Mouse (Mus musculus) C2C12 (cell line): ENCODE measurements around the gene Tex12. TPM values are rescaled to one million over a fixed set of nuclear protein-coding genes. Genes with fewer than 3 reads are reported as not detected.

Experiments used
- H3K27me3 ChIP-seq: one replicate; pipeline ENCODE4 v1.6.1; 2011; ENCODE audit not compliant: control insufficient read depth, insufficient read depth, insufficient read length
- H3K36me3 ChIP-seq: one replicate; pipeline ENCODE4 v1.6.1; 2011; ENCODE audit not compliant: control insufficient read depth, insufficient read depth
- H3K4me3 ChIP-seq: one replicate; pipeline ENCODE4 v1.5.1; 2011; ENCODE audit warnings: mild to moderate bottlenecking, control low read depth; ENCODE audit not compliant: poor library complexity, insufficient read depth, severe bottlenecking
- H3K79me2 ChIP-seq: one replicate; pipeline ENCODE4 v1.6.1; 2011; ENCODE audit not compliant: control insufficient read depth, insufficient read depth
- H3K79me3 ChIP-seq: one replicate; pipeline ENCODE4 v1.6.1; 2011; ENCODE audit warnings: low read depth, control low read depth
- H3ac ChIP-seq: one replicate; pipeline ENCODE3; 2011; ENCODE audit warnings: low read depth; ENCODE audit not compliant: control insufficient read depth, insufficient read length
- CEBPB ChIP-seq: IDR thresholded peaks from one replicate; pipeline ENCODE4 v1.6.1; 2011; ENCODE audit warnings: low read depth, mild to moderate bottlenecking, control low read depth, moderate library complexity
- CTCF ChIP-seq: IDR thresholded peaks from one replicate; pipeline ENCODE4 v1.5.1; 2011; ENCODE audit not compliant: control insufficient read depth, insufficient read depth, insufficient read length
- FOSL1 ChIP-seq: IDR thresholded peaks from one replicate; pipeline ENCODE4 v1.8.0; 2011; ENCODE audit warnings: mild to moderate bottlenecking, low read length; ENCODE audit not compliant: poor library complexity, insufficient read depth, severe bottlenecking
- MAX ChIP-seq: IDR thresholded peaks from one replicate; pipeline ENCODE4 v1.6.1; 2011; ENCODE audit warnings: mild to moderate bottlenecking, control low read depth
- MYOD1 ChIP-seq: IDR thresholded peaks from one replicate; pipeline ENCODE4 v1.6.1; 2011; ENCODE audit warnings: low read depth; ENCODE audit not compliant: control insufficient read depth, insufficient read length
- MYOG ChIP-seq: IDR thresholded peaks from one replicate; pipeline ENCODE4 v1.6.1; 2011; ENCODE audit not compliant: control insufficient read depth, insufficient read length; ENCODE audit errors: extremely low read depth
- USF1 ChIP-seq: IDR thresholded peaks from one replicate; pipeline ENCODE4 v1.6.1; 2011; ENCODE audit warnings: low read depth, mild to moderate bottlenecking, control low read depth, moderate library complexity
- polyA plus RNA-seq: library from polyadenylated mRNA; unstranded; fragments of >200 nt; fragmentation: generic; extraction: Trizol; gene quantifications from one replicate; pipeline ENCODE4 v1.2.1, GENCODE M21; 2012; ENCODE audit warnings: missing spikeins

The Tex12 gene
- polyA plus RNA-seq, 1 experiment: not detected

- H3ac ChIP-seq: no peak overlapping the region
- H3K27me3 ChIP-seq: no peaks in the 10 kb centered on the region
- peaks cover 60% of the 10 kb centered on the region for H3K36me3 ChIP-seq
- TF ChIP-seq MYOG (no peak), MYOD1 (no peak), USF1 (no peak), CEBPB (no peak), MAX (no peak), FOSL1 (no peak), CTCF (no peak)
- peaks cover 65% of the 10 kb centered on the region for H3K79me2 ChIP-seq
- peaks cover 52% of the 10 kb centered on the region for H3K79me3 ChIP-seq
- no peak overlapping the region for H3K4me3 ChIP-seq
Measured at GRCm38 (mm10) chr9:50601536-50601935, 40.4 kb upstream of the Tex12 start.

- peaks cover 19% of the 10 kb centered on the region for H3K79me3 ChIP-seq
- no peak overlapping the region for H3ac ChIP-seq
- peaks cover 53% of the 10 kb centered on the region for H3K36me3 ChIP-seq
- peaks cover 29% of the 10 kb centered on the region for H3K79me2 ChIP-seq
- no peak for TF ChIP-seq FOSL1
- no peak for TF ChIP-seq MAX
- no peak for TF ChIP-seq MYOG
- no peak for TF ChIP-seq USF1
- TF ChIP-seq CEBPB: no peak
- no peak for TF ChIP-seq CTCF
- no peak for TF ChIP-seq MYOD1
- no peak overlapping the region for H3K4me3 ChIP-seq
- H3K27me3 ChIP-seq: no peaks in the 10 kb centered on the region
Measured at GRCm38 (mm10) chr9:50596973-50597372, 35.8 kb upstream of the Tex12 start.

GRCm38 (mm10) chr9:50594794-50595417 lies 33.8 kb upstream of the Tex12 start:
- no peak overlapping the region for H3K4me3 ChIP-seq
- peaks cover 1% of the 10 kb centered on the region for H3K79me3 ChIP-seq
- peaks cover 44% of the 10 kb centered on the region for H3K36me3 ChIP-seq
- H3ac ChIP-seq: no peak overlapping the region
- no peaks in the 10 kb centered on the region for H3K27me3 ChIP-seq
- TF ChIP-seq CTCF (no peak), FOSL1 (no peak), MYOD1 (no peak), MYOG (no peak), CEBPB (no peak), USF1 (no peak), MAX (no peak)
- H3K79me2 ChIP-seq: peaks cover 8% of the 10 kb centered on the region

- Histone ChIP-seq H3K27me3 (no peaks in the 10 kb centered on the region), H3K79me2 (no peaks in the 10 kb centered on the region), H3K79me3 (no peaks in the 10 kb centered on the region), H3ac (no peak overlapping the region), H3K36me3 (peaks cover 31% of the 10 kb centered on the region), H3K4me3 (no peak overlapping the region)
- TF ChIP-seq CTCF: peak; percentile 27
- no peak for TF ChIP-seq MAX
Measured at GRCm38 (mm10) chr9:50593544-50593943, 32.4 kb upstream of the Tex12 start.

GRCm38 (mm10) chr9:50592955-50593354 lies 31.8 kb upstream of the Tex12 start:
- no peaks in the 10 kb centered on the region for H3K79me2 ChIP-seq
- no peak overlapping the region for H3K4me3 ChIP-seq
- H3K36me3 ChIP-seq: peaks cover 26% of the 10 kb centered on the region
- no peaks in the 10 kb centered on the region for H3K79me3 ChIP-seq
- no peak overlapping the region for H3ac ChIP-seq
- H3K27me3 ChIP-seq: no peaks in the 10 kb centered on the region
- TF ChIP-seq MAX (no peak), USF1 (no peak), MYOG (no peak), CTCF (no peak), CEBPB (no peak), FOSL1 (no peak), MYOD1 (no peak)

GRCm38 (mm10) chr9:50590856-50591518 lies 29.9 kb upstream of the Tex12 start:
- no peaks in the 10 kb centered on the region for H3K79me2 ChIP-seq
- H3K27me3 ChIP-seq: no peaks in the 10 kb centered on the region
- TF ChIP-seq MYOG: no peak
- no peak for TF ChIP-seq MYOD1
- TF ChIP-seq CEBPB: no peak
- TF ChIP-seq CTCF: no peak
- TF ChIP-seq MAX: no peak
- no peak for TF ChIP-seq FOSL1
- H3K36me3 ChIP-seq: peaks cover 8% of the 10 kb centered on the region
- H3K79me3 ChIP-seq: no peaks in the 10 kb centered on the region
- H3K4me3 ChIP-seq: no peak overlapping the region
- no peak overlapping the region for H3ac ChIP-seq
